Mouse (Mus musculus) midbrain, embryonic 15.5 days (tissue): ENCODE results near the gene AI837181. TPM values are rescaled to one million over a fixed set of nuclear protein-coding genes. Genes with fewer than 3 reads are reported as not detected.

Source experiments
- ATAC-seq: fragments of 200-750 bp; cut with Nextera tagmentation; replicated peaks from 2 replicates; pipeline ENCODE4 v1.8.0; 2017; ENCODE audit warnings: moderate TSS enrichment
- H3K27ac ChIP-seq: fragments of 300-500 bp; sonication (generic); 2 replicates; pipeline ENCODE4 v1.5.1; 2015; ENCODE audit warnings: mild to moderate bottlenecking, inconsistent platforms
- H3K27me3 ChIP-seq: fragments of 300-500 bp; sonication (generic); replicated peaks from 2 replicates; pipeline ENCODE4 v1.6.1; 2015; ENCODE audit warnings: inconsistent platforms
- H3K36me3 ChIP-seq: fragments of 300-500 bp; sonication (generic); replicated peaks from 2 replicates; pipeline ENCODE4 v1.6.1; 2015; ENCODE audit warnings: inconsistent platforms
- H3K4me1 ChIP-seq: fragments of 300-500 bp; sonication (generic); 2 replicates; pipeline ENCODE4 v1.6.1; 2015; ENCODE audit warnings: inconsistent platforms
- H3K4me2 ChIP-seq: fragments of 300-500 bp; sonication (generic); 2 replicates; pipeline ENCODE4 v1.6.1; 2015; ENCODE audit warnings: inconsistent platforms, mild to moderate bottlenecking, moderate library complexity
- H3K4me3 ChIP-seq: fragments of 300-500 bp; sonication (generic); 2 replicates; pipeline ENCODE4 v1.5.1; 2015; ENCODE audit warnings: mild to moderate bottlenecking, inconsistent platforms
- H3K9ac ChIP-seq: fragments of 300-500 bp; sonication (generic); 2 replicates; pipeline ENCODE4 v1.6.1; 2015; ENCODE audit warnings: mild to moderate bottlenecking, inconsistent platforms
- H3K9me3 ChIP-seq: fragments of 300-500 bp; sonication (generic); 2 replicates; pipeline ENCODE4 v1.6.1; 2016; ENCODE audit warnings: inconsistent platforms
- WGBS: fragments of 180-500 bp; shearing (Covaris S2); methylation state at CpG from one replicate; pipeline ENCODE4 v1.1.7; 2015; ENCODE audit warnings: mixed read lengths; 5-methylcytosine and 5-hydroxymethylcytosine counted together
- polyA plus RNA-seq: library from polyadenylated mRNA; unstranded; fragments of >200 nt; fragmentation: Nextera tagmentation; extraction: Ambion mirVana; gene quantifications from 2 replicates; pipeline ENCODE4 v1.2.1, GENCODE M21; 2015

Gene AI837181
- polyA plus RNA-seq, 1 experiment from 2014 or later: 71.5 TPM

GRCm38 (mm10) chr19:5431911-5432464 lies 7.0 kb downstream of the AI837181 start:
- no peak overlapping the region for H3K4me3 ChIP-seq
- H3K4me1 ChIP-seq: peaks cover 16% of the 10 kb centered on the region
- no peak overlapping the region for H3K9ac ChIP-seq
- peaks cover 1% of the 10 kb centered on the region; the same call in 1 of the 2 replicates for H3K36me3 ChIP-seq
- no peaks in the 10 kb centered on the region for H3K27me3 ChIP-seq
- H3K27ac ChIP-seq: no peak overlapping the region
- WGBS: 79% methylated on average over 4 of the region's 4 CpGs
- H3K4me2 ChIP-seq: no peak overlapping the region
- H3K9me3 ChIP-seq: no peaks in the 10 kb centered on the region
- no peak for ATAC-seq

DNA sequence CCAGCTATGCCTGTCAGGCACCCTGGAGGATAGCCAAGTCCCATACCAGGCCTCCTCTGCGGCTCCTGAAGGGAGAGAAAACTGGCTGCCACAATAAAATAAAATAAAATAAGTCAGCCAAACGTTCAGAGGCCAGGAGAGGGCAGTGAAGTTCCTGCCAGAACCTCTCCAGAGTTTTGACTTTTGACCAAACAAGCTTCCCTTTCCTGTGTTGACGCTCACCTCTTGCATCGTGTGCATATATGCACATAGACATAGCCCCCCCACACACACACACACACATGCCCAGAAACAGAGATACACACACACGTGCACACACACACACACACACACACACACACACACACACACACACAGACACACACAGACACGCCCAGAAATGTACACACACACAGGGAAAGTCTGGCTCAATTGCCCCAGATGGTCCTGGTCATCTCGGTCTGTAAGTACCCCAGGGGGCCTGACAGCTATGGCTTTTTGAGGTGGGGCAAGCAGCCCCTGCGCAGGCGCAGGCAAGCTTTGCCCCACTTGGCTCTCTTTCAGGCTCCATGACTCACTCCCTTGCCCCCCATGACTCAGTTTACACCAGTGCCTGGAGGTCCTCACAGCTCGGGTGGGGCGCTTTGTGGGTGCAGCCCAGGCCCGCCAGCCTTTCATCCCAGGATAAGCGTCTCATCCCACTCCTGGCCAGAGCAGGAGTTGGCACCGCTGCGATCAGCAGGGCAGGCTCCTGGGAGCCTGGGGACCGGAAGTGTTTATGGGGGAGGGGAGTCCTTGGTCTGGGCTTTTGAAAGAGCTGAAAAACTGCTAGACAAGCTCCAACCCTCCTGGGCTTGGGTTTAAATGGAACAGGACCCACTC lies 8.3 kb downstream of the AI837181 start:
- H3K27me3 ChIP-seq: no peaks in the 10 kb centered on the region
- 13% methylated on average over 16 of the region's 16 CpGs for WGBS
- peaks cover 12% of the 10 kb centered on the region for H3K4me1 ChIP-seq
- H3K36me3 ChIP-seq: no peaks in the 10 kb centered on the region
- H3K4me3 ChIP-seq: peak overlapping the region; percentile 13; the same call in 1 of the 2 replicates
- peak overlapping the region; percentile 10; the same call in 1 of the 2 replicates for H3K9ac ChIP-seq
- peak overlapping the region; percentile 46 for H3K4me2 ChIP-seq
- H3K27ac ChIP-seq: no peak overlapping the region; the same call in 1 of the 2 replicates
- ATAC-seq: no peak
- H3K9me3 ChIP-seq: no peaks in the 10 kb centered on the region

- Histone ChIP-seq H3K4me3 (no peak overlapping the region), H3K9ac (0 out of 2 replicates have a peak overlapping the region, but pooled peaks have one; percentile 10), H3K9me3 (no peaks in the 10 kb centered on the region), H3K4me2 (peak overlapping the region; percentile 46; the same call in 1 of the 2 replicates), H3K36me3 (no peaks in the 10 kb centered on the region), H3K4me1 (peaks cover 12% of the 10 kb centered on the region), H3K27me3 (no peaks in the 10 kb centered on the region), H3K27ac (no peak overlapping the region)
- no peak for ATAC-seq
- whole genome bisulfite sequencing: 71% methylated on average over 7 of the region's 7 CpGs
Observed at GRCm38 (mm10) chr19:5433951-5434350, 9.0 kb downstream of the AI837181 start.

- ATAC-seq: no peak
- no peak overlapping the region for H3K27ac ChIP-seq
- H3K9ac ChIP-seq: no peak overlapping the region
- no peak overlapping the region for H3K4me3 ChIP-seq
- WGBS: 64% methylated on average over 9 of the region's 9 CpGs
- peaks cover 18% of the 10 kb centered on the region for H3K4me1 ChIP-seq
- peaks cover 44% of the 10 kb centered on the region for H3K27me3 ChIP-seq
- no peaks in the 10 kb centered on the region for H3K9me3 ChIP-seq
- no peaks in the 10 kb centered on the region for H3K36me3 ChIP-seq
- no peak overlapping the region for H3K4me2 ChIP-seq
Observed at GRCm38 (mm10) chr19:5444371-5444908, 19.5 kb downstream of the AI837181 start.

GRCm38 (mm10) chr19:5444954-5445353 lies 20.0 kb downstream of the AI837181 start:
- no peak overlapping the region for H3K27ac ChIP-seq
- H3K4me2 ChIP-seq: no peak overlapping the region
- no peak overlapping the region for H3K4me3 ChIP-seq
- peaks cover 50% of the 10 kb centered on the region for H3K27me3 ChIP-seq
- no peak for ATAC-seq
- 48% methylated on average over 7 of the region's 7 CpGs for WGBS
- H3K4me1 ChIP-seq: peaks cover 18% of the 10 kb centered on the region
- H3K9ac ChIP-seq: no peak overlapping the region
- no peaks in the 10 kb centered on the region for H3K9me3 ChIP-seq
- H3K36me3 ChIP-seq: no peaks in the 10 kb centered on the region

DNA sequence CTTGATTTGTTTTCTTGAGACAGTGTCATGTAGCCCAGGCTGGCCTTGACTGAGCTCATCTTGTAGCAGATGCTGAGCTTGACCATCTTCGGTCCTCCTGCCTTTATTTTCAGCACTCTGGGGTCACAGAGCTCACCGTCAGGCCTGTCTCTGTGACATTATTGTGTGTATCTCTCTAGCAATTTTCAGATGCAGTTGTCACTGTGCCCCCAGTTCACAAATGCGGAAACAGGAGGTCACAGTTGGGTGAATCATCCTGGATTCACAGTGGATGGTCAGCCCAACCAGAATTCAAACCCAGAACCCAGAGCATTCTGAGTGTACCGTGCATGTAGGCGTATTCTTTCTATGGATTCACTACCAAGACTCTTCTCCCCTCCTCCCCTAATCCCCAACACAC lies 20.8 kb downstream of the AI837181 start:
- H3K27me3 ChIP-seq: peaks cover 58% of the 10 kb centered on the region
- no peak overlapping the region for H3K4me3 ChIP-seq
- no peaks in the 10 kb centered on the region for H3K36me3 ChIP-seq
- no peak for ATAC-seq
- no peak overlapping the region for H3K4me2 ChIP-seq
- H3K9ac ChIP-seq: no peak overlapping the region
- no peak overlapping the region for H3K27ac ChIP-seq
- H3K4me1 ChIP-seq: peaks cover 18% of the 10 kb centered on the region
- 85% methylated on average over 5 of the region's 5 CpGs for WGBS
- no peaks in the 10 kb centered on the region for H3K9me3 ChIP-seq

GRCm38 (mm10) chr19:5447515-5448353 lies 22.8 kb downstream of the AI837181 start, which contains the start of gene Fosl1:
Gene Fosl1, plus strand, starts transcription at chr19:5447547.
- H3K27me3 ChIP-seq: peaks cover 59% of the 10 kb centered on the region
- peak; percentile 76 for ATAC-seq

GRCm38 (mm10) chr19:5448354-5449150 lies 23.6 kb downstream of the AI837181 start:
- Histone ChIP-seq H3K4me2 (peak overlapping the region; percentile 95), H3K27me3 (peaks cover 59% of the 10 kb centered on the region), H3K9me3 (no peaks in the 10 kb centered on the region), H3K36me3 (no peaks in the 10 kb centered on the region), H3K4me3 (peak overlapping the region; percentile 60), H3K9ac (no peak overlapping the region), H3K27ac (no peak overlapping the region), H3K4me1 (peaks cover 18% of the 10 kb centered on the region)
- 7% methylated on average over 36 of the region's 36 CpGs for WGBS
- ATAC-seq: no peak; the same call in none of the 2 replicates

More at GRCm38 (mm10) chr19:5447515-5448353, 22.8 kb downstream of the AI837181 start, which contains the start of gene Fosl1:
- peak within 1 kb of the TSS; percentile 37 for H3K9ac ChIP-seq
- H3K4me3 ChIP-seq: peak within 1 kb of the TSS; percentile 60
- no peaks in the 10 kb centered on the region for H3K36me3 ChIP-seq
- H3K9me3 ChIP-seq: no peaks in the 10 kb centered on the region
- H3K4me2 ChIP-seq: peak within 1 kb of the TSS; percentile 95
- peaks cover 18% of the 10 kb centered on the region for H3K4me1 ChIP-seq
- no peak within 1 kb of the TSS for H3K27ac ChIP-seq
- WGBS: under 1% methylated on average over 70 of the region's 70 CpGs

DNA sequence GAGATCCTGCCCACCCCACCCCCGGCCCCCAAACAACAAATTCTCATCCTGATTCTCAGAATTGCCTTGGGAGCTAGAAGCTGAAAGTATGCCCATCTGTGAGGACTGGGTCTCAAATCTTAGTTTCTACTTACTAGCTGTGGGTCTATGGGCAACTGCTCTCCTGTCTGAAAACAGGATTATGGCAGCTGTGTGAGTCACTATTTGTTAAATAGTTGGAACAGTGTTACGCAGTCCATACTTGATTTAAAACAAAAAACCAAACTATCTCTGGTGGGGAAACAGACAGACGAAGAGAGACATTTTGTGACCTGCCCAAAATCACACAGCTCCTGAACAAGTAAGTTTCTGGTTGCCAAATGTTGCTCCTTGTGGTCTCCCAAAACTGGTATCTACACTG lies 24.7 kb downstream of the AI837181 start:
- WGBS: 88% methylated on average over 3 of the region's 3 CpGs
- Histone ChIP-seq H3K36me3 (no peaks in the 10 kb centered on the region), H3K27me3 (peaks cover 55% of the 10 kb centered on the region), H3K9ac (no peak overlapping the region), H3K4me3 (no peak overlapping the region), H3K4me2 (no peak overlapping the region), H3K27ac (no peak overlapping the region), H3K4me1 (peaks cover 18% of the 10 kb centered on the region), H3K9me3 (no peaks in the 10 kb centered on the region)
- ATAC-seq: no peak

- Histone ChIP-seq H3K4me3 (no peak overlapping the region), H3K27me3 (peaks cover 42% of the 10 kb centered on the region), H3K27ac (no peak overlapping the region), H3K36me3 (no peaks in the 10 kb centered on the region), H3K9ac (no peak overlapping the region), H3K9me3 (no peaks in the 10 kb centered on the region), H3K4me2 (no peak overlapping the region), H3K4me1 (peaks cover 37% of the 10 kb centered on the region)
- no peak for ATAC-seq
- WGBS: 79% methylated on average over 6 of the region's 6 CpGs
Observed at GRCm38 (mm10) chr19:5451766-5452165, 26.8 kb downstream of the AI837181 start.

DNA sequence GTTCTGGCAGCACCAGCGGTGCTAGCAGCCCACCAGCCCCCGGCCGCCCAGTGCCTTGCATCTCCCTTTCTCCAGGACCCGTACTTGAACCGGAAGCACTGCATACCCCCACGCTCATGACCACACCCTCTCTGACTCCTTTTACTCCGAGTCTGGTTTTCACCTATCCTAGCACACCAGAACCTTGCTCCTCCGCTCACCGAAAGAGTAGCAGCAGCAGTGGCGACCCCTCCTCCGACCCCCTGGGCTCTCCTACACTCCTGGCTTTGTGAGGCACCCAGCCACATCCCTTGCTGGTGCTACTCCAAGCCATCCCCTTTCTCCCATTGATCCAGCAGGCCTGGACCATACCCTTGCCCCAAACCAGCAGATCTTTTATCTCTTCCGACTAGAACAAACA lies 30.1 kb downstream of the AI837181 start:
- Histone ChIP-seq H3K27me3 (peaks cover 17% of the 10 kb centered on the region), H3K4me3 (peak overlapping the region; percentile 72; the same call in 1 of the 2 replicates), H3K4me1 (peaks cover 31% of the 10 kb centered on the region), H3K36me3 (no peaks in the 10 kb centered on the region), H3K9ac (peak overlapping the region; percentile 27; the same call in 1 of the 2 replicates), H3K9me3 (no peaks in the 10 kb centered on the region), H3K27ac (no peak overlapping the region), H3K4me2 (peak overlapping the region; percentile 85)
- WGBS: 84% methylated on average over 12 of the region's 12 CpGs
- no peak for ATAC-seq
